Mouse (Mus musculus) gastrocnemius, postnatal 25 days (tissue): ENCODE measurements at regions not wholly inside any gene's neighbourhood (a gene's known extent, or its start where the extent isn't known, plus 50 kb on each side); places are given as distances from the start of the nearest gene placed in this dataset.
A peak's percentile ranks its signal among the peaks of the same experiment; 100 is the strongest.

Source experiments
- DNase-seq: peaks from one replicate; pipeline ENCODE4 v3.0.0; 2022

GRCm38 (mm10) chr2:137974651-137975050 is 281.7 kb upstream of the Btbd3 start:
- DNase-seq, result no peak

- DNase-seq, result no peak
Measured at GRCm38 (mm10) chr2:137969156-137969555, 287.2 kb upstream of the Btbd3 start.

DNA sequence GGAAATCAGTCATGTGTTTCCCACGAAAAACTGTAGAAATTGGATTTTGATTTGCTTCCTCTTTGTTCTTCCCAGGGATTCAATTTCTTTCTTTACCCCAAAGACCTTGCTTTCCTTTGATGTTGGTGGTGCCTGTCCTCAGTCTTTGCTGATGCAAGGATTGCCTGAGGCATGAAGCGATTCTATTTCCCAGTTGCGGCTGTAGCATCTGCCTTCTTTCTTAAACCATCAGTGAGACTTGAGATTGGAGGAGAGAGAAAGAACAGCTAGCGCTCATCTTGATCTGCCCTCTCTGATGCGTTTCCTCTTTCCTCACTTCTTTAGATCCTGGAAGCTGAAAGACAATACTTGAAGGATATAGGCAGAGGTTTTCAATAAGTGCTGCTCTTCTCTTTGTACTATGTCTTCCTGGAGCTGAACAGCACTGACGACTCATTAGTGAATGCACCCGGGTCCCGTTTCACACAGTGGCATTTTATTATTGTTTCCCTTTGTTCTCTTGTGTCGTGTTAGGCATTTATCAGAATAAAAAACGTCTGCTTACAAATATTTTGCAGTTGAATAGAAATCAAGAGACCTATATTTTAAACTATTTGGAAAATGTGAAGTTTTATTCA is 289.8 kb upstream of the Btbd3 start:
- DNase-seq, result no peak

DNA sequence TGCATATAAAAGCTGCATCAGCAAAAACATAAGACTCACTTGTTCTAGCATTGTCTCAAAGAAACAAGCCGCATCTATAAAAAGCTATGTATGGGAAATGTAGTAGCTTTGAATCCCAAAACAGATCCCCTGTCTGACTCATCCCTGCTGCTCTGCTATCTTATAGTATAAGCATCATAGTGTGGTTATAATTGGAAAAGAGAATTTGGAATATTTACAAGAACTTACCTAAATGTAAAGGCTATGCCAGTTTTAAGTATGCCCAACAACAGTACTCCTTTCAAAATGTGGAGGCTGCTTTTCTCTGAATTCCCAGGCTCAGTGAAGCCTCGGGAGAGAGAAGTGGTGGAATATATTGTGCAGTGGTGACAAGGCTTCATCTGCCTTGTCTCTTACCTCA is 301.5 kb upstream of the Btbd3 start:
- no peak for DNase-seq

DNA sequence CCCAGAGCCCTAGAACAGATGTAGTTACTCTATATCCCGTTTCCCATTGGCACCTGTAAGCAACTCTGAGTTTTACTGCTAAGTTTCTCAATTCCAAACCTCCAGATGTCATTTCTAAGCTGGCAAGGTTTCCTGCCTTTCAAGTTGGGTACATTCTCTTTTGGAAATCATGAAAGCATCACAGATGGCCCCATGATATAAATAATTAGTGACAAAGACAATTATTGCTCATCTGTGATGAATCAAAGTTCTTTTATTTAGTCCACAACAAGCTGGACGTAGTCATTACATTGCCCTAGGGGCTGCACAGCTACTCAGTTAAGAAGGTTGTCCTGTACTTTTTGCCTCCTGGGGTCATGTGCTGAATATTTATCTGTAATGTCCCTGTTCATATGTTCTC is 303.2 kb upstream of the Btbd3 start:
- no peak for DNase-seq

- no peak for DNase-seq
Measured at GRCm38 (mm10) chr2:137951942-137952341, 304.4 kb upstream of the Btbd3 start.

- no peak for DNase-seq
Measured at GRCm38 (mm10) chr2:137950931-137951330, 305.4 kb upstream of the Btbd3 start.

- peak; percentile 29 for DNase-seq
Measured at GRCm38 (mm10) chr2:137942753-137943152, 313.6 kb upstream of the Btbd3 start.

DNA sequence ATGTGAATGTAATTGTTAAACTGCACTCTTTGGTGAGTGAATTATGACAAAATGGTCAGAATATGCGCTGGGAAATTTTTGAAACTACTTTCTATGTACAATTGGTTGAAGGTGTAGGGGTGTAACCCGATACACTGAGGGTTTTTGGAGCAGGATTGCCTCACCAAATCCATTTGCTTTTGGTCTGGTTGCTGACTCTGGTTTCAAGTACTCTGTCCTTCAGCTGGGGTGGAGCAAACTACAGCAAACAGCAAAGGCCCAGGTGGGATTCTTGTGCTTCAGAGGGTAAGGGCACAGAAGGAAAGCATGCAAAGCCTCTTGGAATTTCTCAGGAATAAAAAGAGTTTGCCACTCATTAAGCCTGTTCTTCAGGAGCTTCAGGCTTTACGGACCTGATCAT is 316.8 kb upstream of the Btbd3 start:
- DNase-seq, result no peak

- no peak for DNase-seq
Measured at GRCm38 (mm10) chr2:137938831-137939480, 317.4 kb upstream of the Btbd3 start.

GRCm38 (mm10) chr2:137936613-137937012 is 319.8 kb upstream of the Btbd3 start:
- no peak for DNase-seq

GRCm38 (mm10) chr2:137932931-137933330 is 323.4 kb upstream of the Btbd3 start:
- DNase-seq, result no peak

DNA sequence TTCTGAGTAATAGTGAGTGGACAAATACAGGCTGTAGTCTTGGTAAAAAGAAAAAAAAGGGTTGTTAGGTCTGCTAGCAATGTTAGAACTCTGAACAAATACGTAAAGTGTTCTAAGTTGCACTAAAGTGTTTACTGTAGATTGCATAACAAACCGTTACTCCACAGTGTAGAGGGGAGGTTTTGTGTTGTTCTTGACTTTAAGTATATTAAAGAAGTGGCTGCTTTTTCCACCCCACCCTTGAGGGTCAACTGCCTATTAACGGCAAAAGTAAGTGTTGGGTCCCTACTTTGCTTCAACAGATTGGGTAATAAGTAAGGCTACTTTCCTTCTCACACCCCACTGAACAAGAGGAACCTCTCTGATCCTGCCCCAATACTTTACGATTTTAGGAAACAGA is 323.9 kb upstream of the Btbd3 start:
- DNase-seq, result no peak

DNA sequence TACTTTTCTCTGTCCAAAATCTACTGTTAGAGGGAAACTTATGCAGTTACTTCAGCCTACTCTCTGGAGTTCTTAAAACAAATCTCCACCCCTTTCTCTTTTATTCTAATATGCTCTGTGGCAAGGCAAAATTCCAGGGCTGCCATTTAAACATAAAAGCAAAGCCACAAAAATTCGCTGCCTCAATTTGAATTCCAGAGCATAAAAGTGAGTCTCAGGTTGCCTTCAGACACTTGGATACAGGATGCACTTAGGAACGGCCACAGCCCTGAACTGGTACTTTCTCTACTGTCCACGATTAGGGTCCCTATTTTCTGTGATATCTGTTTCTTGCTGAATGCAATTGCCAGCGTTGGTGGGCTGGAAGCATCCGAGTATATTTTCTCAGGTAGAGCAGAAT is 330.9 kb upstream of the Btbd3 start:
- DNase-seq, result no peak

DNA sequence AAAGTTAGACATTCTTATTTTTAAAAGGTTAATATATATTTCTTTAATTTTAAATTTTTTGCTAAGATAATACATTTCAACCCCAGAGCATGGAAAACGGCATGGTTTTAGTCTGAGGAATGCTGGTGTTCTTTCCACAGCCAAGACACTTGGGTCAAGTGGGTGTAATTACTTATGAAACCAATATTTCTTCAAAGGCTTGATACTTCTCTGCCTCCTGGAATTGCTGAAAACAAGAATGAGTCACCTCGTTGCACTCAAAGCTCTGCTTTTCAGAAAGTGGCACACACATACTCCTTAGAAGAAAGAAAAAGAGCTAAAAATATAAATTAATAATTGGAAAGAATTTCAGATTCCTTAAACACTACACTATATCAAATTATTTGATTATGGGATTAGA is 331.8 kb upstream of the Btbd3 start:
- DNase-seq, result no peak

- no peak for DNase-seq
Measured at GRCm38 (mm10) chr2:137898425-137898824, 357.9 kb upstream of the Btbd3 start.

- DNase-seq, result no peak
Measured at GRCm38 (mm10) chr2:137880211-137881031, 375.9 kb upstream of the Btbd3 start.

DNA sequence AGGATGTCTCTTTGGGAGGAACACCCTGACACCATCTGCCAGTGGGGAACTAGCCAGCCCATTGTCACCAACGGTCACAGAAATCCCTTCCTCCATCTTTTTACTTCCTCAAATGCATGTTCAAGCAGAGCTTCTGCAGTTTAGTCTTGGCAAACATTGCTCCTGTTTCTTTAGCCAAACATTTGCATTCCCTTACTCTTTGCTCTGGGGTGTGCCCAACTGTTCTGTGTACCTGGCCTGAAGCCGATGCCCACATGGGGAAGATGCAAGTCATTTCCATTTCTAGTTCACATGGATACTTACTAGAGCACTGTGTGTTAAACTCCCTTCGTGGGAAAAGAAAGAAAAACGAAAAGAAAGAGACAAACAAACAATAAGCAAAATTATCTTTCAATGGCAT is 386.7 kb upstream of the Btbd3 start:
- DNase-seq, result no peak

GRCm38 (mm10) chr2:137854494-137854893 is 401.9 kb upstream of the Btbd3 start:
- DNase-seq, result no peak

DNA sequence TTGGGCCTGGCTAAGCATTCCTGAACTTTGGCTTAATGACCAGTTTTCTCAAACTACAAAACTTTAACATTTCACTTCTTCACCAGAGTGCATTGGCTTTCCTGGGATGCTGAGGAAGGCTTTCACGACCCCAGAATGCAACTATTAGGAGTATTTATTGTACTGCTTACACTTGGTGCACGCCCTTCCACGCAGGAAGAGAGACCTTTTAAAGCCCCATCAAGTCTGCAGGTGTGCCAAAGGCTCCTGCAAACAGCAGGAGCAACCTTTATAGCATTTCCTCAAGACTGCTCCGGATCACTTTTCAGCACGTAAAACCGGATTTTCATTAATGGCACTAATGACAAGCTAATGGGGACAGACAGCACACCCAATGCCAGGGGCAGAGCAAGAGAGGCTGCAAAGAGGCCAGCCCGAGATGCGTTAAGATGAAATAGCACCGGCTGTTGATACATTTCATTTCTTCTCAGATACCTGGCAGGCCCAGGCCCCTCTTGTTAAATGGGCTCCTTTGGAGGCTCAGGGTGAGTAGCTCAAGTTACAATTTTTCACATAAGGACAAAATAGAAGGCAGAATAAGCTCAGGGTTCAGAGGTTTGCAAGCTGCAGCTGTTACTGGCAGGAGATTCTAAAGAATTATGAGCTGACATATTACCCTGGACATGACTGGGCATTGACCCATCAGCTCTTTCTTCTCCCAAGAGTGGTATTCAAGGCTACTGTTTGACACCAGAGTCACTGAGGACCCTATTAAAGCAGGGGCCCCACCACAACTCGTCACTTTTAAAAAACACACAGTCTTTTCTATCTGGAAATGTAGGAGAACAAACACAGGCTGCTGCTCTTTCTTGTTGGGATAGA is 402.7 kb upstream of the Btbd3 start:
- DNase-seq, result no peak

- no peak for DNase-seq
Measured at GRCm38 (mm10) chr2:137847901-137848300, 408.5 kb upstream of the Btbd3 start.

- no peak for DNase-seq
Measured at GRCm38 (mm10) chr2:137827814-137828374, 428.5 kb upstream of the Btbd3 start.
